Mouse (Mus musculus) forelimb bud, embryonic 11.5 days (tissue): ENCODE data around the gene Sfxn2.

Experiments used
- DNase-seq: peaks from one replicate; pipeline ENCODE4 v3.0.0-alpha.2; 2012; ENCODE audit warnings: low read depth, low spot score

The Sfxn2 gene

GRCm38 (mm10) chr19:46572951-46573937, at the start of gene Sfxn2, which contains the start of gene Arl3:
TSS of gene Sfxn2 (plus strand) at chr19:46573365.
TSS of gene Arl3 (minus strand) at chr19:46573198.
- peak; percentile 97 for DNase-seq

GRCm38 (mm10) chr19:46523480-46524151, 49.5 kb upstream of the Sfxn2 start:
- peak; percentile 77 for DNase-seq

- no peak for DNase-seq
Measured at GRCm38 (mm10) chr19:46524152-46524544, 49.0 kb upstream of the Sfxn2 start.

- DNase-seq, result no peak
Measured at GRCm38 (mm10) chr19:46524601-46525321, 48.4 kb upstream of the Sfxn2 start.

GRCm38 (mm10) chr19:46525691-46526631, 47.2 kb upstream of the Sfxn2 start:
- no peak for DNase-seq

GRCm38 (mm10) chr19:46527632-46528528, 45.3 kb upstream of the Sfxn2 start:
- DNase-seq, result no peak

- DNase-seq, result no peak
Measured at GRCm38 (mm10) chr19:46528529-46529213, 44.5 kb upstream of the Sfxn2 start.

- no peak for DNase-seq
Measured at GRCm38 (mm10) chr19:46529601-46530448, 43.3 kb upstream of the Sfxn2 start.

GRCm38 (mm10) chr19:46530449-46530990, 42.6 kb upstream of the Sfxn2 start:
- DNase-seq, result no peak

GRCm38 (mm10) chr19:46531071-46532030, 41.8 kb upstream of the Sfxn2 start:
- no peak for DNase-seq

- DNase-seq, result no peak
Measured at GRCm38 (mm10) chr19:46532031-46532688, 41.0 kb upstream of the Sfxn2 start.

GRCm38 (mm10) chr19:46533066-46533465, 40.1 kb upstream of the Sfxn2 start:
- DNase-seq, result no peak

GRCm38 (mm10) chr19:46533525-46533924, 39.6 kb upstream of the Sfxn2 start:
- no peak for DNase-seq

GRCm38 (mm10) chr19:46534542-46535098, 38.5 kb upstream of the Sfxn2 start:
- DNase-seq, result no peak

- DNase-seq, result no peak
Measured at GRCm38 (mm10) chr19:46537357-46537756, 35.8 kb upstream of the Sfxn2 start.

- no peak for DNase-seq
Measured at GRCm38 (mm10) chr19:46538213-46538612, 35.0 kb upstream of the Sfxn2 start.
